Comparison of ENCODE assay signal across 15 mouse cellular contexts in the genomic region with DNA sequence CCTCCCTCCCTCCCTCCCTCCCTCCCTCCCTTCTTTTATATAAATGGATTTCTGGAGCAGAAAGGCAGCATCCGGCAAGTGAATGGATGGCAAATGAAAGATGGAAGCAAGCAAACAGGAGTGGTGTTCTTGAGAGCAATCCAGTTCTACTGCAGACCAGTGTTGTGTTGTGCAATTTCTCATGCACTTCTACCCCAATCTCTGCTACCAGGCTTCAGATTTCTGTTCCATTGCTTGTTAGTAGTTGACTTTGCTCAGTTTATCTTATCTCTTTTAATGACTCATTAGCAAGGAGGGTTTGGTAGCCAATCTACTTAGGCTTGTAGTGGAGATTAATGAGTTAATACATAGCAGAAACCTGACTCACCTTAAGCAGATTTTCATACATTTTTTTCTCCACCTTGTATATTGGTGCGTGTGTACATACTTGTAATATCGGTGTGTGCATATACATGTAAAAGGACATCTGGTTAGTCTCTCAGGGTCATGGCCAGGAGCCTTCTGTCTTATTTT.
"Had no signal": no experiment of that assay in that cellular context is flagged by ENCODE, and none has a peak within 500 bp of the region (broad histone marks: within the 10 kb centered on the region; RNA-seq: fewer than 3 reads in every experiment).

No protein-coding gene starts in this region.

- H3K9me3 ChIP-seq: liver, embryonic 13.5 days; liver, embryonic 15.5 days; lung, embryonic 15.5 days; midbrain, embryonic 10.5 days; midbrain, embryonic 12.5 days; neural tube, embryonic 13.5 days; neural tube, embryonic 15.5 days; stomach, embryonic 15.5 days had no signal

- H3K4me2 ChIP-seq: liver, embryonic 13.5 days; liver, embryonic 15.5 days; lung, embryonic 15.5 days; midbrain, embryonic 12.5 days; neural tube, embryonic 13.5 days; neural tube, embryonic 15.5 days; stomach, embryonic 15.5 days had no signal

- H3K4me1 ChIP-seq: liver, embryonic 13.5 days; liver, embryonic 15.5 days; lung, embryonic 15.5 days; midbrain, embryonic 10.5 days; midbrain, embryonic 12.5 days; neural tube, embryonic 13.5 days; neural tube, embryonic 15.5 days; stomach, embryonic 15.5 days had no signal

- H3K36me3 ChIP-seq: liver, embryonic 13.5 days; liver, embryonic 15.5 days; lung, embryonic 15.5 days; midbrain, embryonic 10.5 days; midbrain, embryonic 12.5 days; neural tube, embryonic 13.5 days; neural tube, embryonic 15.5 days; stomach, embryonic 15.5 days had no signal

- ATAC-seq: liver, postnatal 0 days; lung, postnatal 0 days had no signal

- H3K9ac ChIP-seq: liver, embryonic 13.5 days; liver, embryonic 15.5 days; liver, postnatal 0 days; lung, embryonic 15.5 days; midbrain, embryonic 12.5 days; neural tube, embryonic 13.5 days; neural tube, embryonic 15.5 days; stomach, embryonic 15.5 days had no signal

- H3K27me3 ChIP-seq: liver, embryonic 13.5 days; liver, embryonic 15.5 days; lung, embryonic 15.5 days; midbrain, embryonic 12.5 days; neural tube, embryonic 13.5 days; neural tube, embryonic 15.5 days; stomach, embryonic 15.5 days had no signal

- H3K4me3 ChIP-seq: liver, embryonic 13.5 days; liver, embryonic 15.5 days; lung, embryonic 15.5 days; midbrain, embryonic 10.5 days; midbrain, embryonic 12.5 days; myocyte; neural tube, embryonic 13.5 days; neural tube, embryonic 15.5 days; stomach, embryonic 15.5 days had no signal

- DNase-seq: liver, embryonic 13.5 days; liver, postnatal 0 days; lung, adult 2 months; right cerebral cortex, postnatal 25 days; right cerebral cortex, postnatal 4 days; thymus, postnatal 36 days had no signal

- H3K27ac ChIP-seq: liver, embryonic 13.5 days; liver, embryonic 15.5 days; lung, embryonic 15.5 days; midbrain, embryonic 10.5 days; midbrain, embryonic 12.5 days; neural tube, embryonic 13.5 days; neural tube, embryonic 15.5 days; stomach, embryonic 15.5 days had no signal
